Mouse (Mus musculus) CD4-positive helper T cell, adult 2 months (primary cell): ENCODE results near the gene C2cd2l.

Experiments used
- DNase-seq: peaks from one replicate; pipeline ENCODE4 v3.0.0-alpha.2; 2012; ENCODE audit warnings: low read depth, missing footprints, low spot score

Gene C2cd2l

DNA sequence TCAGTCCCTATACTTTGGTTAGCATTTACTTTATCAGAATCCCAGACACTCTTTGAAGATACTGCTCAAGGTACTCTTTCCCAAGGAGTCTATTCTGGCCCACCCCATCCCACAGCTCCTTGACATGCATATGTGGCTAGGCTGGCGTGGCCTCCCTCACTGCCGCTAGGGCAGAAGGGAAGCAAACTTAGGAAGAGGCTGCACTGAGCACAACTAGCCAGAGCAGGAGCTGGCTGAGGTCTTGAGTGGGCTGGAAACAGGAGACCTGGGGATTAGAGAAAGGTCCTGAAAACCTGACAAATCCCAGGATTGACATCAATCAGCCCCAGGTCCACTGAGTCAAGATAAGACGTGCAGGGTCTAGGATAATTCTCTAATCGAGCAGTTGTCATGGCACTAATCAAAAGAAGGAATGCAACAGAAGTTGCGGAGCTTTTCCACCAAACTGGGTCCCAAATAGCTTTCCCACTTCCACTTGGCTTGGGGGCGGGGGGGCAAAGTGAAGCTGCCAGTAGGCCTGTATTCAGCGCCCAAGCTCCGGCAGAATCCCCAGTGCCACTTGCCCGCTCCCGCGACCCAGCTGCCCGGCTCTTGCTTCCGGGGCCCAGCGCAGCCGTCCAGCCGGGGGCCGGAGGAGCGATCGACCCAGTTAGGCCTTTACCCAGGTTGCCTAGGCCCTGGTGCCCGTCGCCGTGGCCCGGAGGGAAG is 52.6 kb downstream of the C2cd2l start:
- peak; percentile 6 for DNase-seq

GRCm38 (mm10) chr9:44266478-44267226 is 53.4 kb downstream of the C2cd2l start:
- no peak for DNase-seq

DNA sequence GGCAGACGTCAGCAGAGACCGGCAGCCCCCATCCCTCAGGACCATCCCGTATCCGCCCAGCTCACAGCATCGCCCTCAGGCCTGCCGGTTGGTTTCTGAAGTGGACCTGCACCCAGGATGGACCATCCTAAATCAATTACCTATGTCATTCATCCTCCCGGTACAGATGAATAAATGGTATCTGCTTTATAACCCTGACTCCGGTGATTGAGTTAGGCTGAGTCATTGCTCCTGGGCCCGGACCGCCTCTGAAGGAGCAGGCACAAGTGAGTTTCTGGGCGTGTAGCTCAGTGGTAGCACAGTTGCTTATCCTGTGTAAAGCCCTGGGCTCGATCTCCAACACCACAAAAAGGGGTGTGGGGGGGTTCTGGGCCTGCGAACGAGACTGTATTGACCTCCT is 58.7 kb downstream of the C2cd2l start:
- no peak for DNase-seq
